Mouse (Mus musculus): ENCODE measurements around the gene Ankrd13a. TPM values are rescaled to one million over a fixed set of nuclear protein-coding genes. Genes with fewer than 3 reads are reported as not detected.
"Not testable (repeated sequence)": the region's sequence is repeated elsewhere in the genome, so short reads cannot be mapped to it uniquely, and the experiment has no call there.

The Ankrd13a gene
- polyA plus RNA-seq, 1 experiment from 2014 or later: 87.5 TPM

- H3K27ac ChIP-seq; H3K4me2 ChIP-seq; H3K36me3 ChIP-seq; ATAC-seq; H3K9me3 ChIP-seq (replicated peaks); H3K9ac ChIP-seq; H3K4me3 ChIP-seq; H3K4me1 ChIP-seq: not testable (repeated sequence)
- 80% methylated on average over 2 of the region's 2 CpGs for WGBS (ENCODE audit: insufficient replicate concordance)
- peaks cover 33% of the 10 kb centered on the region for H3K27me3 ChIP-seq (replicated peaks)
Measured at GRCm38 (mm10) chr5:114844371-114844770, 69.9 kb downstream of the Ankrd13a start.

GRCm38 (mm10) chr5:114851565-114852236, 77.2 kb downstream of the Ankrd13a start:
- Histone ChIP-seq H3K27me3 (replicated peaks) (peaks cover 16% of the 10 kb centered on the region), H3K36me3 (no peaks in the 10 kb centered on the region), H3K9me3 (replicated peaks) (no peaks in the 10 kb centered on the region), H3K4me3 (no peak overlapping the region), H3K27ac (no peak overlapping the region), H3K9ac (no peak overlapping the region), H3K4me2 (no peak overlapping the region), H3K4me1 (no peaks in the 10 kb centered on the region)
- ATAC-seq: 0 out of 2 replicates have a peak, but pooled peaks have one; percentile 37
- WGBS (ENCODE audit: insufficient replicate concordance): 66% methylated on average over 20 of the region's 20 CpGs

GRCm38 (mm10) chr5:114853364-114853763, 78.9 kb downstream of the Ankrd13a start, which contains the start of gene 4930519G04Rik:
4930519G04Rik (plus strand) TSS chr5:114853664.
- not testable (repeated sequence) for H3K4me3 ChIP-seq; H3K4me2 ChIP-seq; H3K36me3 ChIP-seq; H3K27ac ChIP-seq; ATAC-seq; H3K9me3 ChIP-seq (replicated peaks); H3K4me1 ChIP-seq; H3K9ac ChIP-seq
- peaks cover 28% of the 10 kb centered on the region for H3K27me3 ChIP-seq (replicated peaks)
- WGBS (ENCODE audit: insufficient replicate concordance): 69% methylated on average over 3 of the region's 5 CpGs

Small RNA genes lying within 50 kb of the gene (microRNA-seq; reads per million reads assigned to microRNA genes)
- gene Mir6240: 55.9 reads per million, percentile 42 among the genes with 10 or more reads in this experiment

Other genes starting within 250 kb of the Ankrd13a start
- gene Fam222a, start 206.7 kb upstream of the Ankrd13a start, polyA plus RNA-seq (2016; fragmentation: Nextera tagmentation; extraction: Ambion mirVana): 1.3 and 1.4 TPM in 2 replicates
- 0.19 and 0.29 TPM in 2 replicates for gene Trpv4, start 116.3 kb upstream of the Ankrd13a start, polyA plus RNA-seq (2016; fragmentation: Nextera tagmentation; extraction: Ambion mirVana)
- gene Gltp, start 83.7 kb upstream of the Ankrd13a start, polyA plus RNA-seq (2016; fragmentation: Nextera tagmentation; extraction: Ambion mirVana): 41.9 and 44.0 TPM in 2 replicates
- gene Tchp, start 66.9 kb upstream of the Ankrd13a start, polyA plus RNA-seq (2016; fragmentation: Nextera tagmentation; extraction: Ambion mirVana): 6.2 and 7.5 TPM in 2 replicates
- 28.1 and 28.3 TPM in 2 replicates for gene Git2, start 840 bp downstream of the Ankrd13a start, polyA plus RNA-seq (2016; fragmentation: Nextera tagmentation; extraction: Ambion mirVana)
- 37.4 and 41.8 TPM in 2 replicates for gene 1500011B03Rik, start 48.8 kb downstream of the Ankrd13a start, polyA plus RNA-seq (2016; fragmentation: Nextera tagmentation; extraction: Ambion mirVana)
- gene 4930519G04Rik, start 79.0 kb downstream of the Ankrd13a start, polyA plus RNA-seq (2016; fragmentation: Nextera tagmentation; extraction: Ambion mirVana): not detected in 2 replicates
- not detected in 2 replicates for gene Gm9936, start 84.0 kb downstream of the Ankrd13a start, polyA plus RNA-seq (2016; fragmentation: Nextera tagmentation; extraction: Ambion mirVana)
- gene Oasl2, start 122.3 kb downstream of the Ankrd13a start, polyA plus RNA-seq (2016; fragmentation: Nextera tagmentation; extraction: Ambion mirVana): 3.5 and 3.9 TPM in 2 replicates
- gene Oasl1, start 148.6 kb downstream of the Ankrd13a start, polyA plus RNA-seq (2016; fragmentation: Nextera tagmentation; extraction: Ambion mirVana): 0.29 and 0.30 TPM in 2 replicates
- gene 2210016L21Rik, start 167.5 kb downstream of the Ankrd13a start, polyA plus RNA-seq (2016; fragmentation: Nextera tagmentation; extraction: Ambion mirVana): 22.1 and 25.2 TPM in 2 replicates
- 3.8 and 3.9 TPM in 2 replicates for gene Hnf1a, start 196.4 kb downstream of the Ankrd13a start, polyA plus RNA-seq (2016; fragmentation: Nextera tagmentation; extraction: Ambion mirVana)
- gene Sppl3, start 236.5 kb downstream of the Ankrd13a start, polyA plus RNA-seq (2016; fragmentation: Nextera tagmentation; extraction: Ambion mirVana): 19.3 and 23.7 TPM in 2 replicates